Mouse (Mus musculus) lung, adult 2 months (tissue): ENCODE data around the gene Slc12a1.
"Not testable (repeated sequence)": the region's sequence is repeated elsewhere in the genome, so short reads cannot be mapped to it uniquely, and the experiment has no call there.

Experiments used
- CTCF ChIP-seq: fragments of 200-500 bp; IDR thresholded peaks from 2 replicates; pipeline ENCODE4 v1.5.1; 2011; ENCODE audit warnings: mild to moderate bottlenecking, low read length, control low read depth; ENCODE audit not compliant: insufficient read depth
- POLR2A ChIP-seq: fragments of 200-500 bp; IDR thresholded peaks from 2 replicates; pipeline ENCODE4 v1.6.1; 2011; ENCODE audit warnings: low read depth, mild to moderate bottlenecking, control low read depth, low read length, borderline replicate concordance; ENCODE audit errors: extremely low read depth

DNA sequence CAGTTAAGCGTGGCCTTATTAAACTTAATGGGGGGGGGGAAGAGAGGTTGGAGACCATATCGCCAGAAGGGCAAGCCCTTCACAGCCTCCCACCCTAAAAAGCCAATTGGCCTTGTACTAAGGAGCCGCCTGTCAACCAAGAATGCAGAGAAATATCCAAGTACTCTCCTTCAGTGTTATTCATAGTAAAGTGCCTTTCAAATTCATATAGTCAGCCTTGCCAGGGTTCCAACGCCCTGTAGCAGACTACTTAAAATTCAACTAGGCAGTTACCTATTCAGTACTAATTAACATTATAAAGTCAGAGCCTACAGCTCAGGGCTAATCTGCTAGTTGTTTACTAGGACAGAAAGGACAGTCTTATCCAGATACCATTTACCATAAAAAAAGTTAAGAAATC lies 45.8 kb upstream of the Slc12a1 start:
- not testable (repeated sequence) for TF ChIP-seq POLR2A, CTCF
